Mouse (Mus musculus) kidney, postnatal 4 days (tissue): Measurements from ENCODE around the gene Pde6d.
"Not testable (repeated sequence)": the region's sequence is repeated elsewhere in the genome, so short reads cannot be mapped to it uniquely, and the experiment has no call there.

ENCODE experiments used
- DNase-seq, 2 experiments: peaks; one replicate each; pipeline ENCODE4 v3.0.0; 2021; ENCODE audit warnings: mixed read lengths in 2 of 2

Pde6d gene

DNA sequence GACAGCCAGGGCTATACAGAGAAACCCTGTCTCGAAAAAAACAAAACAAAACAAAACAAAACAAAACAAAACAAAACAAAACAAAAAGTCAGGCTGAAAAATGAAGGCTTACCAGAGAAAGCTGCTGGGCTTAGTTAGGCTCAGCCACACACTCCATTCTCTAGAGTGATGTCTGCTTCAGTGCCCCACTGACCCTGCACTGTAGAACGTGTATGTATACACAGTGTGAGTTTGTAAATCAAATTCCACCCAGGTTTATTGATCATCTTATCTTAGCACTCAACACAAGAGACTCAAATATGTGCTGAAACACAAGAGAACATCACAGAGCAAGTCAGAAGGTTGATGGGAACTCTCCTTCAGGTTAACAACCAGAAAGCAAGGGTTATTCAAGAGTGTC is 14.0 kb downstream of the Pde6d start:
- DNase-seq = no peak

GRCm38 (mm10) chr1:86562663-86563062 is 19.8 kb downstream of the Pde6d start:
- DNase-seq = no peak

DNA sequence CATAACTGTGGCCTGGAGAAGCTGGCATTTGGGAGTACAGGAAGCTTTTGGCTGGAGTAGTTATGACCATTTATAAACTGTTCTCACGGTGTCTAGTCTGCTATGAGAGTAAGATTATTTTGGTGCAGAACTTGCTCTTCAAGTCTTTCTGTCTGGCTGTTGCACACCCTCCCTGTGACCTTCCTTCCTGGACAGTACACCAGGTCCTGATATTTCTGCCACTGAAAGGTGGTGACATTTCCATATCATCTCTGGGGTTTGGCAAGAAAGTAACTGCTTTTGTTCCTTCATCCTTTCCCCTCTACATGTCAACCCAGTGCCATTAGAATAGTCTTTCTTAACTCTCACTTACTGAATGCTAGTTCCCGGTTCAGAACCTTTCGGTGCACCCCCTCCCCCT is 23.2 kb downstream of the Pde6d start:
- no peak for DNase-seq

DNA sequence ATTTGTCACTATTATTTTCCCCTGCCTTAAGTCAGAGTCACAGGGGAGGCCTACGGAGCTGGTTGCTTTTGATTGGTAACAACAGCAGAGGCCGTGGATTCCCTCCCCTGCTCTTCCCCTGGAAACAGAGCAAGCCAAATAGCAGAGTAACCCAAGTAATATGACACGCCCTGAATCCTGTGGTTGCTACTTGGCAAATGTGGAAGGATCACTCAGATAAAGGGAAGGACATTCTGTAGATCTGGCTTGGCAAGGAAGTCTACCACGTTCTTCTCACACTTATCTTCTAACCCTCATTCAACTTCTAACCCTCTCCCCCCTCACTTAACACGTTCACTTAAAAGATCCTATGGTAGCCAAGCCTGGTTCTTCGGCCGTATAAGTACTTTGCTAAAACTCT is 24.6 kb downstream of the Pde6d start:
- no peak for DNase-seq

GRCm38 (mm10) chr1:86555665-86556064 is 26.8 kb downstream of the Pde6d start:
- DNase-seq = no peak

GRCm38 (mm10) chr1:86551877-86552276 is 30.6 kb downstream of the Pde6d start:
- DNase-seq = no peak

DNA sequence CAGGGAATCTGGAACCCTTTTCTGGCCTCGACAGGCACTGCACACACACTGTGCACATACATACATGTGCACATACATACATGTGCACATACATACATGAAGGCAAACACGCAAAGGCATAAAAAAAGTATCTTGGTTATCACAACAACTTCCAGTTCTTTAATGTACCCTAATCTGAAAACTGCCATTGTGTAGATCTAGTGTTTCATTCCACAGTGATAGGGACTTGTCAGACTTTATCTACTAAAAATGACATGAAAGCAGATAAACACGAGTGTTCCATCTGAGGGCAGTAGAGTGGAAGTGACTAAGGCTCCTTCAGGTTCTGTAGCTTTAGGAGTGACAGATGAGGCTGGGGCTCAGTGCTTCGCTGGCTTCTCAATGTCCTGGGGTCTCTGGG is 31.1 kb downstream of the Pde6d start:
- DNase-seq = no peak

GRCm38 (mm10) chr1:86546797-86547196 is 35.6 kb downstream of the Pde6d start:
- DNase-seq = no peak

- no peak for DNase-seq
Measured at GRCm38 (mm10) chr1:86542584-86542983, 39.8 kb downstream of the Pde6d start.

DNA sequence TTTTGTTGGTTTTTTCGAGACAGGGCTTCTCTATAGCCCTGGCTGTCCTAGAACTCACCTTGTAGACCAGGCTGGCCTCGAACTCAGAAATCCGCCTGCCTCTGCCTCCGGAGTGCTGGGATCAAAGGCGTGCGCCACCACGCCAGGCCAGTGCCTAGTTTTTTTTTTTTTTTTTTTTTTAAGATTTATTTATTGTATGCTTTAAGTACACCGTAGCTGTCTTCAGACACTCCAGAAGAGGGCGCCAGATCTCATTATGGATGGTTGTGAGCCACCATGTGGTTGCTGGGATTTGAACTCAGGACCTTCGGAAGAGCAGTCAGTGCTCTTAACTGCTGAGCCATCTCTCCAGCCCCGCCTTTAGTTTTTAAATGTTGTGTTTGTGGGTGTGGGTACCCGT is 42.8 kb downstream of the Pde6d start:
- not testable (repeated sequence) for DNase-seq

GRCm38 (mm10) chr1:86538383-86538782 is 44.0 kb downstream of the Pde6d start:
- peak; percentile 62 for DNase-seq

GRCm38 (mm10) chr1:86533411-86534130 is 48.9 kb downstream of the Pde6d start:
- DNase-seq = peak in 1 of 2 experiments; percentile 34

DNA sequence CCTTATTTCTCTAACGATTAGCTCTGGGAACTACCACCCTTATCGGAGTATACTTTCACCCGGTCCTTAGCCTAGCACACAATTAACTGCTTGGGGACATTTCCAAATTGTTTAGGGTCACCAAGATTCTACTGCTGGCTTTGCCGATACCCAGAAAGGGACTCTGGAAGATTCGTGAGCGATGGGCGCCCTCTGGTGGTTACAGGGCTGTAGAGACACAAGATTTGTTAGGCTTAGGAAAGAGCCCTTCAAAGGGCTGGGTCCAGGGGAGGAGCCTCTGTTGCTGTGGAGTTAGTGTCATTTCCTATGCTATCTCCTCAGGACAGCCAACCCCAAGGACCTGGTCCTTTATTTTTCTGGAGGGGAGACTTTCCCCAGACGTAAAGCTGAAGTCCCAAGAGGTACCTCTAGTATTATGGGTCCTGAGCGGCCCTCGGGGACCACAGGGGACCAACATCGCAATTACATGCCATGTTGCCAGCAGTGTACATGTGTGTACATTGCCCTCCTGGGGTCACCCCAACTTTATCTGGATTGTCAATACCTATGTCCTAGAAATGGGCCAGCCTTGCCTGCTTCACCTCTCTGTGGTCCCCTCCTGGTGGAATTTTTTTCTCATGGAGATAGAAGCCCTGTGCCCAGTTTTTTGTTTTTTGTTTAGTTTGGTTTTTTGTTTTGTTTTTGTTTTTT is 49.9 kb downstream of the Pde6d start:
- DNase-seq = peak; percentile 97 to 98

DNA sequence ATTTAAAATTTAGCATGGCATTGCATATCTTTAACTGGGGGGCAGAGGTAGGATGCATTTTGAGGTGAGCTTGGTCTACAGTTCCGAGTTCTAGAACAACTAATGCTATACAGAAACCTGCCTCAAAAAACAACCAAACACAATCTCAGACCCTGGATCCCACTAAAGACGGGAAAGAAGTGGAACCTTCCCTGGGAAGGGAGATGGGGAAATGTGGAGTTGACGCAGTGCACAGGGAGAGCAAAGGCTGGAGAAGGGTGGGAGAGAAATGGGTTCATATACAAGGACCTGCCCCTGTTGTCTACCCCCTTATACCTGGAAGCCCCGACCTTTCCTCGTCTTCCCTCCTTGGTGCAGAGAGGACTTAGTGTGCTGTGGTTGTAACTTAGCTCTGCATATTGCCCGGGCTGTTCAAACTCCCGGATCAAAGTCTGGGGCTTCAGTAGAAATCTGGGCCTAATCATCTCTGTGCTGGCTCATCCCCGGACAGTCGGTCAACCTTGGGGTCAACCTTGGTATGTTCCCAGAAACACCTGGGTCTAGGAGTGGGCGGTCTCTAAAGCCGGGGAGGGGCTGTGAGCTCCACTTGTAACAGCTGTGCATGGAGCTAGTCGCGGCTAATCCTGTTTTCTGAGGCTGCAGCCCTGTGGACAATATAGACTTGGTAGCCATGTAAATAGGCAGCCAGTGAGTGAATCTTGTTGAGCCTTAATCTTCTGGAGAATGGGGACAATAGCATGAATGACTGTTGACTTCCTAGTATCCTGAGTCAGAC is 50.7 kb downstream of the Pde6d start:
- DNase-seq = peak; percentile 61 to 72

DNA sequence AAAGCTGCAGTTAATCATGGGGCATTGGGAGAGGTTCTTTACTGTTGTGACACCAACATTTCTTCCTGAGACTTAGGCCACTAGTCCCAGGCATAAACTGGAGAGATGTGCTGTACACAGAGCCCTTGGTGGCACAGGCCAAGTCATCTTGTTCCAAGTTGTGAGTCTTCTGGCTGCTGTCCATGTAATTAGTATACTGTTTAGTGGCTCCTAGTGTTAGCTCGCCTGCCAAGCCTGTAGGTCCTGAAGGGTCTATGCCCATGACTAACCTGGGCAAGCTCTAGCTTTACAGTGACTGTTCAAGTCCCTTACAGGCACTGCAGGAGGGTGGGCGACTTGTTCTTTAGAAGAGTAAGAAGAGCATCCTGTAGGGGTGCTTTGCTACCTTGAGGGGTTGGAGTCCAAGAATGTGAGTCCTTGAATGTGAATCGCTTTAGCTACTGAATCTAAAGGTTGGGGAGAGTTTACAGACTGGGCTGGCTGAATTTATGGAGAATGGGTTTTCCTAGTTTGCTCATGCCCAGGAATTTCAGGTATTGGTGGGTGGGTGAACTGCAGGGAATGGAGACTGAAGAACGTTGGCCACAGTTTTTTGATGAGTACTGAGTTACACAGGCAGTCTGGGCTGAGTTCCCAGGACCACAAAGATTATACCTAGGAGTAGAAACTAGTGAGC is 51.4 kb downstream of the Pde6d start:
- no peak for DNase-seq

DNA sequence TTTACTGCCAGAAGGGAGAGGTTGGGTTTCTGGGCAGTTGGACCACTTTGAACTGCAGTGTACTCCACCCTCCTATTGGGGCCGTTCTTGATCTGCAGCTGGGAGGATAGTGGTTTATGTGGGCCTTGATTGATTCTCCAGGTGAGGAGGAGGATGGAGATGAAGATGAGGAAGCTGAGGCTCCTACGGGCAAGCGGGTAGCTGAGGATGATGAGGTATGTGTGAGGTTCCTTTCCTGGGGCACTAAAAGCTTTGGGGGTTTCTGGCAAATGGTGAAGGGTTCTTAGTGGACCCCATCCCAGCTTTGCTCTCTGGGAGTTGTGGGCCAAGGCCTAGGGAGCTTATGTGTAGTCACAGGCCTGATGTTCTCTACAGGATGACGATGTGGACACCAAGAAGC is 52.8 kb downstream of the Pde6d start:
- DNase-seq = no peak

DNA sequence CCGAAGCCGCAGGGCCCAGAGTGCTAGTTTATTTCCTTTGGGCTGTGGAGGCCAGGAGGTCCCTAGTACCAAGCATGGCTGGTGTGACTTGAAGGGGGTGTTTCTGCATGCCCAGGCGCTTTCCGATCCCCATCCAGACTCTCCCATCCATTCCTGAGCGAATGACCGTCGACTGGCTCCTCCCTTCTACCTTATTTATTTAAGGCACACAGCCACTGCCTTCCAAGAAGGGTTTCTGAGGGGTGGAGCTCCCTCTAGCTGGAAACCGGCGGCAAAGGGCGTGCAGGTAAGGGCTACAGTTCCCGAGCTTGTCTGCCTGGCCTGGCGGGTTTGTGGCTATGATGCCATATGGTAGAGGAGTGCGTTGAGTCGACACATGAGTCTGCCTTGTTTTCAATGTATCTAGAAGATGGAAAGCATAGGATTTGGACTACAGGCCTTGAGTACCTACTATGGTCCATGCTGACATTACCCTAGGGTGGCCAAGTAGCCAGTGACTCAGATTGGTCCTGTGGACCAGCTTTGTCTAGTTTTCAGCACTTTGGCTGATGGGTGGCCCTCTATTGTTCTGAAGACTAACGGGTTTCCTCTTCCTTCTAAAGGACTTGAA is 53.8 kb downstream of the Pde6d start:
- peak; percentile 61 to 77 for DNase-seq

GRCm38 (mm10) chr1:86527599-86528486 is 54.6 kb downstream of the Pde6d start:
- DNase-seq = peak; percentile 94 to 95

- peak; percentile 65 to 72 for DNase-seq
Measured at GRCm38 (mm10) chr1:86526789-86527598, 55.4 kb downstream of the Pde6d start.

DNA sequence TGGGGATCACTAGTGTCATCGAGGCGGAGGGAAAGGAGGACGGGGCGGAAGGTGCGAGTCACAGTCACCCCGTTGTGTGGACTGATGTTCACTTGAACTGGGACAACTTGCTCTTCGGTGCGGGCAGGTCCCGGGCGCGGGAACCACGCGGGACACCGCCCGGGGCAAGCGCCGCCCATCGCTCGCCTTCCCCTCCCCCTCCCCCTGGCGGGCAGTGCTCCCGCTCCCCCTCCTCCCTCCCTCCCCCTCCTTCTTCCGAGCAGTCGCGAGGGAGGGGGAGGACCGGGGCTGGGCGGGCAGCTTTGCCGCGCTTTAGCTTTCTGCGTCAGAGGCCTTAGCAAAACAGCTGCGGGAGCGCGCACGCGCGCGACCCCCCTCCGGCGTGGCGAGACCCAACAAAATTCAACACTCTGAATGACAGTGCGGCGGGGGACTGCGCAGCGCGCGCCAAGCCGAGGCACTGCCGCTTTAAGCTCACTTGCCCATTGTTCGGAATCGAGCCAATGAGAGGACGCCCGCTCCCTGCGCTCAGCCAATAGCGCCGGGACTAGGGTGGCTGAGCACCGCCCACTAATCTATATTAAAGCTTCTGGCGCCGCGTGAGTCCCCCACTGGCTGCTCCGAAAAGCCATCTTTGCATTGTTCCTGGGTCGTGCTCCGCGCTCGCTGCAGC is 56.2 kb downstream of the Pde6d start, which contains the start of gene Ptma:
Gene Ptma, plus strand, starts transcription at position 611 of the 673 bp plus-strand sequence.
- peak; percentile 99 to 100 for DNase-seq
